Mouse (Mus musculus) lung, postnatal 10 days (tissue): Measurements from ENCODE around the gene Gorasp1.

Experiments
- DNase-seq: peaks from one replicate; pipeline ENCODE4 v3.0.0; 2021

Gorasp1 gene

GRCm38 (mm10) chr9:119972166-119972565 lies 34.8 kb upstream of the Gorasp1 start:
- DNase-seq, result no peak

DNA sequence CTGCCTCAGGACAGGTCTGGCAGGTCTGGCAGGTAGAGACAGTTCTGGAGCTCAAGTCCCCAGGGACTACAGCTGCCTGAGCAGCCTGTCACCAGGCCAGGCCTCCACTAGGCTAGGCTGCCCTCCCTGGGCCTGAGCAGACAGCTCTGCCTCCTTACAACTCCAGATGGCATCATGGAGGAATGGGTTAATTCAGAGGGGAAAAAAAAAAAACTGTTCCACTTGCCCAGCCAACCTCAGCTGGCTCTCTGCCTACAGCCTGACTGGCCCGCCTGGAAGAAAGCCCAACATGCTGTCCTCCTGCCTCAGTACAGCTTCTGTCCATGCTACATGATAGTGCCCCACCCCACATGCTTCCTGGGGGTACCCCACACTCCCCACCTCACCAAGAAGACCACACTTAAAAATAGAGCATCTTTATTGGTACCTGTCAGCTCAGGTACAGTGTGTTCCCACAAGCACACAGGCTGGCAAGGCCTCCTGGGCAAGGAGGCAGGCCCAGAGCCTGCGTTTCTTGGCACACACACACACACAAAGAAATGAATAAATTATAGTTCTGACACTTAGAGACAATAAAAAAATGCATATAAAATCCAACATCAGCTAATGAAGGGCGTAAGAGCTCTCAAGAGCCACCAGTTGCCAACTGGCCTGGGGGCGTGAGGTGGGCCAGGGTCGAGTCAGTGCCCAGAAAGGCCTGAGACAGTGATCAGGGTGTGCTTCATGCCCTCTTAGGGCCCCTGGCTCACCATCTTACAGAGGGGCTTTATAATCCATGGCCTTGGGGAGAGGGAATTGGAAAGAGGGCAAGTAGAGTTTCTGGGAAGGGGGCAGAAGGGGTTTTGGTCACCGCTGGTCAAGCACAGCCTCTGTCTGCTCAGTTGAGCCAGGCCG lies 33.6 kb upstream of the Gorasp1 start:
- DNase-seq, result peak; percentile 52

- DNase-seq, result peak; percentile 87
These were observed 32.9 kb upstream of the Gorasp1 start for GRCm38 (mm10) chr9:119970221-119970620.

DNA sequence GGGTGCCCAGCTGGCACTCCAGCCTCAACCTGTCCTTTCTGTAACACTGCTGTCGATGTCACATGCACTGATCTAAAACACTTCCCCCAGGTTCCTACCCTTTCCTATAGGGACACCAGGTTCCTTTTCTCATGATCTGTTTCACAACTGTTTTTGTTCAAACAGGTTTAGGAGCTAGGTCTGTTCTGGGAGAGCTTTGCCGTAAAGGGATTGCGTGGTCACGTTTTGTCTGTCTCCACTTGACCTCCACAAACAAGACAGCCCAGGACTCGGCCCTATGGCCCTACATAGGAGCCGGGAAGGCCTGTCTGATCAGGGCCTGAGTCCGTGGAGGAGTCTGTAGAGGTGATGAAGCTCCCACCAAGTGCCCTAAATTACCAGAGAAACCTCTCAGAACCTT lies 32.4 kb upstream of the Gorasp1 start:
- DNase-seq, result no peak

DNA sequence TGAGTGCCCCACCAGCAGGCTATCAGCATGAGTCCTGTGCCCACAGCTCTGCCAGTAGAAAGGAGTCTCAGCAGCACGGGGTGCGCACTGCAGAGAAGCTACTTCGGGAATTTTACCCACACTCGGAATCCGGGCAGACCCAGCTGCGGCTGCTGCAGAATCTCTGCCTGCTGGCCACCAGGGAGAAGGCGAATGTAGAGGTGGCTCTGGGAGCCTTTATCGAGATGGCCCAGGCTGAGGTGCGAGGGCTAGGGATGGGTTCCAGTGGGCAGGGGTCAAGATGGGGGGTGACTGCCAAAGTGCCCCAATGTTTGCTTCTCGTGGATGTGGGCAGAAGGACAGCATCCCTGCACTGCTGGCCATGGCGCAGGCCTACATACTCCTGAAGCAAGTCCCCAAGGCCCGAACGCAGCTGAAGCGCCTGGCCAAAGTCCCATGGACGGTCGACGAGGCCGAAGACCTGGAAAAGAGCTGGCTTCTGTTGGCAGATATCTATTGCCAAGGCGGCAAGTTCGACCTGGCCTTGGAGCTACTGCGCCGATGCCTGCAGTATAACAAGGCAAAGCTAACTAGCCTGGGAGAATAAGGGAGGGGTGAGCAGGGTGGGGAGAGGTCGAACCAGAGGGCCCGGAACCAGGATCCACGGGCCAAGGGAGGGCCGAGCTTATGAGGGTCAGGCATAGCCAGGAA lies 29.0 kb upstream of the Gorasp1 start:
- DNase-seq, result no peak

- no peak for DNase-seq
These were observed 27.8 kb upstream of the Gorasp1 start for GRCm38 (mm10) chr9:119965186-119965585.

GRCm38 (mm10) chr9:119964206-119964605 lies 26.8 kb upstream of the Gorasp1 start:
- DNase-seq, result peak; percentile 68

GRCm38 (mm10) chr9:119962987-119963667 lies 25.8 kb upstream of the Gorasp1 start:
- peak; percentile 88 for DNase-seq

- DNase-seq, result peak; percentile 48
These were observed 24.9 kb upstream of the Gorasp1 start for GRCm38 (mm10) chr9:119962216-119962615.

DNA sequence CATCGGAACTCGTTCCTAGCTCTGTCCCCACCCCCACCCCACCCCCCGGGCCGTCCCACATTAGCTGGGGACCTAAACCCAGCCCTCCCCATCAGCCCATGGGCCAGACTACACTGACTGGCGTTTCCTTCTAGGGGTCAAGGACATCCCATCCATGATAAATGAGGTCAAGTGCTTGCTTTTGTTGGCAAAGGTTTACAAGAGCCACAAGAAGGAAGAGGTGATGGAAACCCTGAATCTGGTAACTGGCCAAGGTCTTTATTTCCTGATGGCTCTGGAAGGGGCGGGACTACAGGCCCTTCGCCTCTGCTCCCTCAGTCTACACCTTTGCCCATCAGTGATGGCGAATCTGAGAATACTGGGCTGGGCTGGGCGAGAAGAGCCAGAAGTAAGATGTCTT lies 21.5 kb upstream of the Gorasp1 start:
- no peak for DNase-seq

- DNase-seq, result no peak
These were observed 14.0 kb upstream of the Gorasp1 start for GRCm38 (mm10) chr9:119951388-119951787.

DNA sequence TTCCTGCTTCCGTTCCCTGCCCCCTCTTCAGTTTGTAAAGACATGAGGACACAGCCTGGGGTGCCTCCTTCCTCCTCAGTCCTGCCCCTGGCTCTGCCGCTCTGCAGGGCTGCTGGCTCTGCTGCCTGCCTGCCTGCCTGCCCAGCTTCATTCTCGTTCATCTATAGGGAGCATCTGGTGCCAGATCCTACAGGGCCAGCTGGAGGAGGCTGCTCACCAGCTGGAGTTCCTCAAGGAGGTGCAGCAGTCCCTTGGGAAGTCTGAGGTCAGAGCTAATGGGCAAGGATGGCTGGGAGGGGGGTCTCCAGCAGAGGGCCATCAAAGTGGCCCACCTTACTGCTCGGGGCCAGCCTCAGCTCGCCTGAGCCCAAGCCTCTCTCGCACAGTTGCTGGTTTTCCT lies 13.1 kb upstream of the Gorasp1 start:
- peak; percentile 47 for DNase-seq

- peak; percentile 50 for DNase-seq
These were observed 11.4 kb upstream of the Gorasp1 start for GRCm38 (mm10) chr9:119948804-119949203.

DNA sequence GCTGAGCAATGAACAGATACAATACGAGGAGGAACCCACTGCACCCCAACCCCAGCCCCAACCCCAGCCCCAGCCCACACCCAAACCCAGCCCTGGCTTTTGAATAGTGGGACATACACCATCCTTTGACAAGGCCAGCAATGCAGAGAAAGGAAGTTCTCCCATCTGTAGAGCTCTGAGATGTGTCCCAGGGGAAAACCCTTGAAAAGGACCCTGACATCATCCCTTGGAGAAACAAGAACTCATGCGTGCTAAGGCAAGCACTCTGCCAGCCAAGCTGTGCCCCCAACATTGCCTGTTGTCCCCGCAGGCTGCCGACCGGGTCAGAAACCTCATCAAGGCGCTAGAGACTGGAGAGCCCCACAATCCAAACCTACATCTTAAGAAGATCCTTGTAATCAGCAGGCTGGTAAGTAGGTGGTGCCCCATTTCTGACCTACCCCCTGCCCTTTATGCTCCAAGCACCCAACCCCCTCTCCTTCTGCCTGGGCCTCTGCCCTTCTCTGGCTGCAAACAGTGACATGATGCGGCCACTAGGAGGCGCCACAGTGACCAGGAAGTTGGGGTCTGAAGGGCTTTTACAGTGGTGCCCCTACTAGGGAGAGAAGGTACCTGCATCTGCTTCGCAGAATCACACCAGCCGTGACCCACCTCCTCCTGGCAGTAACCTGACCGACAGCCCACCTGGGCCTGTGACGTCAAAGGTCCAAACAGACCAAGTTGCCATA lies 8.0 kb upstream of the Gorasp1 start:
- DNase-seq, result peak; percentile 48

DNA sequence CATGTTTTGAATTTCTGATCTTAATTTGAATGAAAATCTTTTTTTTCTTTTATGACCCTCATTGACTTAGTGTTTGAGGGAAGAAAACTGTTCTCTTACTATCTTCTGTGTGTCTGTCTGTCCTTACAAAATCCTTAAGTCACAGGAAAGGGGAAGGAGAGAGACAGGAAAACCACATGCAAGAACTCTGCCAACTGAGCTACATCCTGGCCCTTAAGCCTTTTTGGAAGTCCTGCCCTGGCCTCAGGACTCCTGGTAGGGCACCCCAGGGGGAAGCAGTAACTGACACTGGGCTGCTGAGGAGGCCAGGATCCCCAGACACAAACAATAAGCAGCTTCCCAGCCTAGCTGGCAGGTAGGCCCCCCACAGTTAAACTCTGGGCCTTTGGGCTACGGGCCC lies 6.0 kb upstream of the Gorasp1 start:
- DNase-seq, result no peak

- DNase-seq, result no peak
These were observed 4.5 kb upstream of the Gorasp1 start for GRCm38 (mm10) chr9:119941861-119942260.

DNA sequence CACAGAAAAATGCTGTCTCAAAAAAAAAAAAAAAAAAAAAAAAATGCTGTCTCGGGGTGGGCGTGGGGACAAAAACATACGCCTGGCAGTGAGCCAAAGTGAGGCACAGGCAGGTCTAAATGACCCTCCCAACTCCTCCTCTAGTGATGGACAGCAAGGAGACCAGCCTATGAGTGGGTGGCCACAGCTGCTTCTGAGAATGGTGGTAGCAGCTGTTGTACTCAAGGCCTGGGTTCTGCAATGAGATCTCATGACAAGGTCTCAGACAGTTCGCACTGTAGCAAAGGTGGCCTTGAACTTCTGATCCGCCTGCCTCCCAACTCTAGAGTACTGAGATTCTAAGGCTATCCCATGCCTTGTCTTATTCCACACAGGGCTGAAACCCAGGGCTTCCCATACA lies 4.0 kb upstream of the Gorasp1 start:
- no peak for DNase-seq

DNA sequence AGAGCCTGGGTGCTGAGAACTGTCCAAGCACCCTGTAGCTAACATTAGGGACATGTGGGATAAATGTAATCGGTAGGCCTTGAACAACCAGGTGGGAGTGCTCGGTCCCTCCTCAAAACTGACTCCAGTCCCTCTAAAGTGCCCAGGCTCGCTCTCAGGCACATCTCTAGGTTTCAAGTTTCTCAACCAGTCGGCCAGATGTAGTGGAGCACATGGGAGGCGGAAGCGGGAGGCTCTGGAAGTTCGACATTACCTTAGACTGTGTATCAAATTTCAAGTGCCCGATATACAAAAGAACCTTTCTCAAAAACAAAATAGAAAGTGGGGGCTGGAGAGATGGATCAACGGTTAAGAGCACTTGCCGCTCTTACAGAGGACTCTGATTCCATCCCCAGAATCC lies 2.3 kb upstream of the Gorasp1 start:
- DNase-seq, result no peak

DNA sequence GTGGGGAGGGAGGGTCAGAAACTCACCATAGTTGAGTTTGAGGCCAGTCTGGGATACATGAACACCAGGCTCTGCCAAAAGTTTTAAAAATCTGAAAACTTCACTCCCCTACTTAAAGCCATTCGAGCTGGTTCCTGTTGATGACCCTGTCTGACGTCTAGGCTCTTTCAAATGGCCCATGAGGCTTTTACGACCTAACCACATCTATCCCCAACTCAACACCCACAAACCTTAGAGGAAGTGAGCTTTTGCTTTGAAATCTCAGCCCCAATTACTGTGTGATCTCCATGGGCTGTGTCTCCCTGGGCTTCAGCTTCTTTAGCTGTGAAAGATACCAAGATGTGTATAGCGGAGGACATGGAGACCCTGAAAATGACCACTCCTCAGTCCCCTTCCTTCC lies 1.1 kb upstream of the Gorasp1 start:
- no peak for DNase-seq

DNA sequence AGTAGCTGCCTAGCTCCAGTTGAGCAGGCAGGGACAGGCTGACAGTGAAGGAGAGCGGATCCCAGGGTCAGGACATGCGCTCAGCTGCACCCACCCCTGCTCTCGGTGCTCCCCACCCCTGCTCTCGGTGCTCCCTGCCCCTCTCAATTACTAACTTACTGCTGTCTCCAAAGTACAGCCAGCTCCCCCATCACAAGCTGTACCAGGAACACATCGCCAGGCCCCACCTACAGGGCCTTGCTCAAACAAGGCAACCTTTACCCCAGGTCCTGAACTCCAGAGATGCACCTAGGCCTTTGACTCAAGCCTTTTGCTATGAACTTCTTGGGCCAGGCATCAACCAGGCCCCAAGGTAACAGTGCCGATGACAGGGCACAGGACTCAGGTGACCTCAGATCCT lies 3.7 kb downstream of the Gorasp1 start:
- no peak for DNase-seq

- no peak for DNase-seq
These were observed 5.0 kb downstream of the Gorasp1 start for GRCm38 (mm10) chr9:119932358-119932757.

DNA sequence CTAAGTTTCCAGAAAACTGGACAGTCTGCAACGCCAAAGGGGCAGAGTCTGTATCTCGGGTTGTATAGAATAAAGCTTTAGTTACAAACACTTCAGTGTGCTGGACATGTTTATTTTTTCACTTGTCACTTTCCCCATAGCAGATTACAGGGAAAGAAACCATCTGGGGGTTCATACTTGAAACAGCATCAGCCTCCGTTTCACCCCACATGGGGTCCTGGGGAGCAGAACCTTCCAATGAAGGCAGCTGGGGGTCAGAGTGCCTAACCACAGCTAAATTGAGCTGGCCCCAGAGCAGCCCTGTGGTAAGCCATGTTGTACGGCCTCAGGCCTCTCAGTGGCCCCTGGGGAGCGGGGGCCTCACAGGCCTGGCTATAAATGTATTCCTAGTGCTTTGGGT lies 10.9 kb downstream of the Gorasp1 start:
- DNase-seq, result peak; percentile 45

- DNase-seq, result no peak
These were observed 11.6 kb downstream of the Gorasp1 start for GRCm38 (mm10) chr9:119925729-119926128.
